Mouse (Mus musculus): Measurements from ENCODE around the gene Scap. TPM values are rescaled to one million over a fixed set of nuclear protein-coding genes. Genes with fewer than 3 reads are reported as not detected.

Gene Scap
- total RNA-seq (2014; rRNA removed) (87.6 and 111 TPM in 2 replicates), polyA plus RNA-seq (2015; fragmentation: Nextera tagmentation; extraction: Ambion mirVana) (40.1 and 49.5 TPM in 2 replicates)

DNA sequence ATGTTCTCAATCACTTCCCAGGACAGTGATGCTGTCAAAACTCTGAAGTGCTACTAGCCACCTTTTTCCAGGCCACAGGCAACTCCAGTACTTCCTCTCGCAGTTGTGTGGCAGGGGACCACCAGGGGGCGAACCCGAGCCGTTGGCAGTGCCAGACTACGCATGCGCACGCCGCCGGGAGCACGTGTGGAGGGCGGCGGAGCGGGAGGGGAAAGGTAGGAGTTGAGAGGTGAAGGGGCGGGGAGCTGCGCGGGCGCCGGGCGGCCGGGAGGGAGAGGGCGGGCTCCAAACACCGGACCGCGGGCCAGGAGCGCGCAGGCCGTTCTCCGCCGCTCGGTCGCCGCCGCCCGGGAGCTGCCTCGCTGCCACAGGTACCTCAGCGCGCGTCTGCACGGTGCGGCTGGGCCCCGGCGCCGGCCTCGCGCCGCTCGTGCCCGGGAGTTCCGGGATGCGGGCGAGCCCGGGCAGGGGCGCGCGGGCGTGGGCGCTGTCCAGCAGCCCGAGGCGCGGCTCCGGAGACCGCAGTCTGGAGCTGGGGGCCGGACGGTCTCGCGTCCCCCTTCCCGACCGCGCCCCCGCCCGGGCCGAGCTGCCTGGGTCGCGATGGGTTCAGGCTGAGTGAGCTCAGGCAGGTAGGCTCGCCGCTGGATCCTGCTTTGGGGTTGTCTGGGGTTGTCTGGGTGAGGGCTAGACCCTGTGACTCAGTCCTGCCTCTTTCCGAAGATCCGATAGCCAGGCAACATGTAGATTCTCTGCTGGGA lies at the start of gene Scap:
TSS of gene Scap (plus strand) at position 154 of the 761 bp plus-strand sequence.
- H3K4me2 ChIP-seq (ENCODE audit: low read depth): peak within 1 kb of the TSS; percentile 79
- under 1% methylated on average over 66 of the region's 78 CpGs for WGBS
- peak within 1 kb of the TSS; percentile 40; the same call in 1 of the 2 replicates for H3K27ac ChIP-seq (ENCODE audit: low read depth, low read length)
- H3K9ac ChIP-seq: peak within 1 kb of the TSS; percentile 69
- ATAC-seq (peak; percentile 93), DNase-seq (peak; percentile 98)
- H3K9me3 ChIP-seq (ENCODE audit: low read length): no peaks in the 10 kb centered on the region
- H3K36me3 ChIP-seq (ENCODE audit: insufficient read depth): no peaks in the 10 kb centered on the region
- TF ChIP-seq CTCF (IDR thresholded peaks at IDR 0.05; ENCODE audit: low read depth): peak; percentile 99
- H3K4me1 ChIP-seq (ENCODE audit: insufficient read depth): peaks cover 5% of the 10 kb centered on the region; the same call in 1 of the 2 replicates
- H3K27me3 ChIP-seq (ENCODE audit: insufficient read depth, low read length): no peaks in the 10 kb centered on the region
- peak within 1 kb of the TSS; percentile 85 for H3K4me3 ChIP-seq (ENCODE audit: low read depth, low read length)

DNA sequence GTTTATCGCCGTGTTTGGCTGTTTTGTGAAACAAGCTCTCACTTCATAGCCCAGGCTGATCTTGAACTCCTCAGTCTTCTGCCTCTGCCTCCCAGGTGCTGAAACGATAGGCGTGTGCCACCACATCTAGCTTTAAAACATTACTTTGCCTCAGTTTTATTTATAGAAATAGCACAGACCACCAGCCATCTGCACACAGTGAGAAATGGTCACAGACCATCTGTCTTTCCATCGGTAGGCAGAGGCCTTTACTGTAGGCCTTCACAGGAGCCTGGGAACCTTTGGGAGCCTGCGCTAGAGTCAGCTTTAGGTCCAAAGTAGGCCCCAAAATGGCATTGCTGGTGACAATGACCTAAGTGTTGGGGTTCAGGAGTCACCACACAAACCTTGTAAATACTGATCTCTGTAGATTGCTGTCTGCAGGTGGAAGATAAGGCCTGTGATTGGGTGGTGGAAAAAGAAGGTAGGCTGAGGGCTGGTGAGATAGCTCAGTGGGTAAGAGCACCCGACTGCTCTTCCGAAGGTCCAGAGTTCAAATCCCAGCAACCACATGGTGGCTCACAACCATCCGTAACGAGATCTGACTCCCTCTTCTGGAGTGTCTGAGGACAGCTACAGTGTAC lies 48.9 kb upstream of the Scap start:
- ATAC-seq (no peak), DNase-seq (no peak)
- no peak overlapping the region for H3K4me2 ChIP-seq (ENCODE audit: low read depth)
- H3K27me3 ChIP-seq (ENCODE audit: insufficient read depth, low read length): no peaks in the 10 kb centered on the region
- H3K27ac ChIP-seq (ENCODE audit: low read depth, low read length): no peak overlapping the region
- no peak overlapping the region for H3K9ac ChIP-seq
- WGBS: 83% methylated on average over 8 of the region's 10 CpGs
- no peak for TF ChIP-seq CTCF (IDR thresholded peaks at IDR 0.05; ENCODE audit: low read depth)
- H3K4me1 ChIP-seq (ENCODE audit: insufficient read depth): 0 out of 2 replicates have a peak, but pooled peaks cover 6% of the 10 kb centered on the region
- H3K36me3 ChIP-seq (ENCODE audit: insufficient read depth): no peaks in the 10 kb centered on the region
- H3K9me3 ChIP-seq (ENCODE audit: low read length): no peaks in the 10 kb centered on the region
- no peak overlapping the region for H3K4me3 ChIP-seq (ENCODE audit: low read depth, low read length)

DNA sequence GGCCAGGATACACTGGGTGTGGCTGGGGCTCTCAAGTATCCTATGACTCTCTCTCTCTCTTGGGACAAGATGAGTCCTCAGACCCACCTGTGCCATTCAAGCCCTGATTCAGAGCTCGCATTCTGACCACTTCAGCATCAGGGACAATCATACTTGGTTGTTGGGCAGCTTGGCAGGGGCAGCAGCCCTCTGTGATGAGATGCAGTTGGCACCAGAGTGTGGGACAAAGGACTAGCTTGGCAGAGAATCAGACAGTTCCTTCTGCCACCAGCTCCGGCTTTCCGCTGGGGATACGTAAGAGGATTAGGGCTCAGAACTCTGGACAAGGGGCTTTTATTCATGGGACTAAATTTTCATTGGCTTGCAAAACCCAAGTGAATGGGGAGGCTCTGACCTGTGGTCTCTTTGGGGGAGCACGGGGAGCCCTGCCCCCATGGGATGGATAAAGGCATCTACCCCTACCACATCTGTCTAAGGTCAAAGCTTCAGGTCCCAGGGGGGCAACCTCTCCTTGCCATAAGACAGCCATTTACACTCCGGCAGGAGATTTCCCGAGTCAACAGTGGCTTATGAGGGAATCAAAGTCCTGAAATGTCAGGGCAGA lies 45.7 kb upstream of the Scap start:
- Histone ChIP-seq H3K27me3 (ENCODE audit: insufficient read depth, low read length) (no peaks in the 10 kb centered on the region), H3K4me1 (ENCODE audit: insufficient read depth) (0 out of 2 replicates have a peak, but pooled peaks cover 6% of the 10 kb centered on the region), H3K27ac (ENCODE audit: low read depth, low read length) (peak overlapping the region; percentile 72), H3K36me3 (ENCODE audit: insufficient read depth) (no peaks in the 10 kb centered on the region), H3K4me3 (ENCODE audit: low read depth, low read length) (no peak overlapping the region), H3K9me3 (ENCODE audit: low read length) (no peaks in the 10 kb centered on the region), H3K9ac (no peak overlapping the region), H3K4me2 (ENCODE audit: low read depth) (no peak overlapping the region)
- WGBS: 17% methylated on average over 7 of the region's 7 CpGs
- peak; percentile 93 for ATAC-seq
- TF ChIP-seq CTCF (IDR thresholded peaks at IDR 0.05; ENCODE audit: low read depth): no peak
- DNase-seq: peak; percentile 79

DNA sequence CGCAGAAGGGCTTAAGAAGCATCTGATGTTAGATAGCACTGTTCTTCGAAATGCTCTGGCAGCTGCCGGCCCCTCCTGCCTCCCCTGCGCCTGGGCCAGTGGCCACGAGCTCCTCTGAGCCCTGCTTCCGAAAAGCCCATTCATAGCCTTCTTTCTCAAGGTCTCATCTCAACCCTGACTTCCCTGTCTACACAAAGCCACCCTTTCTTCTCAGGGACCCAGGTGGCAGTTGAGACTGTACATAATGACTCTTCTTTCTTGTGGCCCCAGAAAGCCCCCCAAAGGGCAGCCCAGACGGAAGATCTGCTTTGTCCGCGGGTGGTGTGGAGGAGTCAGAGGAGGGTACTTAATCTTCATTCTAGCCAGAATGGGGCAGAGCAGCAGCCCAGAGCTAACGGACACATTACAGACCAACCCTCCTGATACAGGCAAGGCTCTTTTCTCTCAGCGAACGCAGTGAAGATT lies 39.8 kb upstream of the Scap start:
- H3K4me1 ChIP-seq (ENCODE audit: insufficient read depth): no peaks in the 10 kb centered on the region
- no peak overlapping the region for H3K4me3 ChIP-seq (ENCODE audit: low read depth, low read length)
- no peaks in the 10 kb centered on the region for H3K36me3 ChIP-seq (ENCODE audit: insufficient read depth)
- H3K9me3 ChIP-seq (ENCODE audit: low read length): no peaks in the 10 kb centered on the region
- WGBS: 56% methylated on average over 12 of the region's 12 CpGs
- peak; percentile 74 for ATAC-seq
- H3K27ac ChIP-seq (ENCODE audit: low read depth, low read length): 0 out of 2 replicates have a peak overlapping the region, but pooled peaks have one; percentile 21
- H3K4me2 ChIP-seq (ENCODE audit: low read depth): no peak overlapping the region
- no peaks in the 10 kb centered on the region for H3K27me3 ChIP-seq (ENCODE audit: insufficient read depth, low read length)
- DNase-seq: no peak
- H3K9ac ChIP-seq: no peak overlapping the region
- no peak for TF ChIP-seq CTCF (IDR thresholded peaks at IDR 0.05; ENCODE audit: low read depth)

DNA sequence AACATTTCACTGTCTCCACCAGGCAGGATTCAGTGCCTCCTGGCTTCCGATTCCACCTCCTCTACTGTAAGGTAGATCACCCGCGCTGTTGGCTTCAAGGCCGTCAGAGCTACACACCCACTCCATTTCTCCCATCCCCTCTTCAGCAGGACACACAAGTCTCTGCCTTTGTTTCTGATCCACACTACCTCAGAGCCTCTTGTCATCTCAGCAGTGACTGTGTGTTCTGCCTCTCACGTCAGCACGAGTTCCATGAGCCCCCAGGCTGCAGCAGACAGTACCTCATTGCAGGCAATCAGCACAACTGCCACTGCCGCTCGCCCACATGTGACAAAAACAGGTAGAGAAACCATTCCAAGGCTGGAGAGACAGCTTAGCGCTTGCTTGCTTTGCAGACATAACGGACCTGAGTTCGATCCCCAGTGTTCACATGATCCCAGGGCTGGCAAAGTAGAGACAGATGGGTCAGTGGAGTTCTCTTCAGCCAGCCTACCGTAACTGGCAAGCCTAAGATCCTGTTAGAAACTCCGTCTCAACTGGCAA lies 39.1 kb upstream of the Scap start:
- H3K4me3 ChIP-seq (ENCODE audit: low read depth, low read length): no peak overlapping the region
- TF ChIP-seq CTCF (IDR thresholded peaks at IDR 0.05; ENCODE audit: low read depth): no peak
- no peaks in the 10 kb centered on the region for H3K4me1 ChIP-seq (ENCODE audit: insufficient read depth)
- H3K27ac ChIP-seq (ENCODE audit: low read depth, low read length): peak overlapping the region; percentile 21; the same call in 1 of the 2 replicates
- DNase-seq (no peak), ATAC-seq (no peak)
- H3K27me3 ChIP-seq (ENCODE audit: insufficient read depth, low read length): no peaks in the 10 kb centered on the region
- H3K9me3 ChIP-seq (ENCODE audit: low read length): no peaks in the 10 kb centered on the region
- no peak overlapping the region for H3K4me2 ChIP-seq (ENCODE audit: low read depth)
- 86% methylated on average over 13 of the region's 13 CpGs for WGBS
- no peaks in the 10 kb centered on the region for H3K36me3 ChIP-seq (ENCODE audit: insufficient read depth)
- H3K9ac ChIP-seq: no peak overlapping the region

DNA sequence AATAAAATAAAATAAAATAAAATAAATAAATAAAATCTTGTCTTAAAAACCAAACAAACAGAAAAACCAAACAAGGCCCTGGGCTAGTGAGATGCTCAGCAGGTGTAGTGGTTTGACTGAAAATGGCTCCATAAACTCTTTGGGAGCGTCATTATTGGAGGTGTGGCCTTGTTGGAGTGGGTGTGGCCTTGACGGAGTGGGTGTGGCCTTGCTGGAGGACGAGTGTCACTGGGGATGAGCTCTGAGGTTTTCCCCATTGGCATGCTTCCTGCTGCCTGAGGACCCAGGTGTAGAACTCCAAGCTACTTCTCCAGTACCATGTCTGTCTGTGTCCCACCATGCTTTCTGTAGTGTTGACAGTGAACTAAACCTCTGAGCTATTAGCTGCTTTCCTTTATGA lies 38.3 kb upstream of the Scap start:
- Histone ChIP-seq H3K9me3 (ENCODE audit: low read length) (no peaks in the 10 kb centered on the region), H3K4me3 (ENCODE audit: low read depth, low read length) (no peak overlapping the region), H3K27ac (ENCODE audit: low read depth, low read length) (no peak overlapping the region), H3K36me3 (ENCODE audit: insufficient read depth) (no peaks in the 10 kb centered on the region), H3K27me3 (ENCODE audit: insufficient read depth, low read length) (no peaks in the 10 kb centered on the region), H3K4me2 (ENCODE audit: low read depth) (no peak overlapping the region), H3K9ac (no peak overlapping the region), H3K4me1 (ENCODE audit: insufficient read depth) (no peaks in the 10 kb centered on the region)
- 56% methylated on average over 3 of the region's 3 CpGs for WGBS
- no peak for TF ChIP-seq CTCF (IDR thresholded peaks at IDR 0.05; ENCODE audit: low read depth)
- DNase-seq (no peak), ATAC-seq (no peak)
